Mouse (Mus musculus): ENCODE measurements around the gene Ackr3.

Gene Ackr3

DNA sequence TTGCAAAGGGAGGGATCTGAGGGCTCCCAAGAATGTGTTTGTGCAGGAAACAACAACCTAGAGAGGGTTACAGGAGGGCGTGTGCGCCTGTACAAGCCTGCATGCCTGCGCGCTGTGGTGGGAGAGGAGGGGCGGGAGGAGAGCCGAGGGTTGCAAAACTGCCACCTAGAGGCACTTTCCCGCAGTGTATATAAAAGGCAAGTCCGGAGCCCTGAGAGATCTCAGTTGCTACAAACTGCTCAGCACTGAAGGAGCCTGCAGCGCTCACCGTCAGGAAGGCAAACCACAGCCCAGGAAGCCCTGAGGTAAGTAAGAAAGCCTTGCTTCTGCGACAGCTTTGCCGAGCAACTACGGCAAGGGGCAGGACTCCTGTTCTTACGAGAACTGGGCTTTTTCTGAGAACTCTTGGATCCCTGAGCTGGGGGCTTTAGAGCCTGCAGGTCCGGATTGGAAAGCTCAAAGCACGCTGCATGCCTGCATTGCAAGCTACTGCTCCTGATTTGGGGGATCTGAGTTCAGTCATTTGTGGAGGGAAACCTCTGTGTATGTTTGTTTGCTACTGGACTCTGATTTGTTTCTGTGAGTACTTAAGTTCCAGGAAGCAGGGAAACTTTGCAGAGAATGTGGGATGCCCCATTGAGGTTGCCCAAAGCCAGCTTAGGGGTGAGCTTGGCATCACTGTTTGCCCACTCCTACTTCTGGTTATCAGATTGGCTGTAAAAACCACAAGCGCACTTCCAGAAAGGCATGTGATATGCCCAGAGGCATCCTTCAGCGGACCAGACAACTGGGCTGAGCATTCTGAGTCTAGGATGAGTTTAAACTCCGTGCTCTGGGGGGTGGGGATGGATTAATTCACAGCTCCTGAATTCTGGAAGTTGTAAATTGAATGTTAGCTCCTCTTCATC is at the start of gene Ackr3:
Gene Ackr3, plus strand, starts transcription at position 198 of the 908 bp plus-strand sequence.
- peak; percentile 51 for DNase-seq (ENCODE audit: low spot score)

DNA sequence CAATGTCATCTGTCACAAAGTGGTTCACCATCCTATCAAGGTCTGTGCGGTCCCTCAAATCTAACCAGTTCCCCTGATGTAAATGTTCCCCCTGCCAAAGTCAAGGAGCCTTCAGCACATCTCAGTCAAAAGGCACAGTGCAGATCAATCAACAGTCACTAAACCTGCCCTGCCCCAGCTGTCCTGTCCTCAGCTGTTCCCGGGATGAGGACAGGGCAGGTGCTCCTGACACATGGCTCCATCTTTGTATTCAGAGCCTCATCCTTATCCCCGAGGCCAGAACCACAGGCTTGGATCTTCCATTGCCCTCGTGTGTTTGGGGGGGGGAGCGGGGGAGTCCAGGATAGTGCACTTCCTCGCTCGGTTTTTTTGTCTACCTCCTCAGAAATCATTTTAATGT is 47.2 kb upstream of the Ackr3 start:
- DNase-seq (ENCODE audit: low spot score), result no peak

DNA sequence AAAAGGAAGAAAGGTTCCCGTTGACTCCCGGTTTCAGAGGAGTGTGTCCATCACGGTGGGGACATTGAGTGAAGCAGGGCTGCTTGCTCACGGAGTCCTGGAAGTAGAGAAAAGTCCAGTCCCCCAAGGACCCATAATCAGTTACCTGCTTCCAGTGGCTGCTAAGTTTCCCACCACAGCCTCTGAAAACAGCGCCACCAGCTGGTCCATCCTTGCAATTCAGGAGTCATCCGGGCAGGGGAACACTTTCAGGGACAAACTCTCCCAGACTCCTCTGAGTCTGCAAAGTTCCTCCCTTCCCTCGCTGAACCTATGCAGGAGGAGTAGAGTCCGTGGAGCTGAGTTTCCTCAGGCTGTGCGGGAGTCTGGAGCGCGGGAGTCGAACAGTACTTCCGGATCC is 43.9 kb upstream of the Ackr3 start:
- DNase-seq (ENCODE audit: low spot score), result no peak

DNA sequence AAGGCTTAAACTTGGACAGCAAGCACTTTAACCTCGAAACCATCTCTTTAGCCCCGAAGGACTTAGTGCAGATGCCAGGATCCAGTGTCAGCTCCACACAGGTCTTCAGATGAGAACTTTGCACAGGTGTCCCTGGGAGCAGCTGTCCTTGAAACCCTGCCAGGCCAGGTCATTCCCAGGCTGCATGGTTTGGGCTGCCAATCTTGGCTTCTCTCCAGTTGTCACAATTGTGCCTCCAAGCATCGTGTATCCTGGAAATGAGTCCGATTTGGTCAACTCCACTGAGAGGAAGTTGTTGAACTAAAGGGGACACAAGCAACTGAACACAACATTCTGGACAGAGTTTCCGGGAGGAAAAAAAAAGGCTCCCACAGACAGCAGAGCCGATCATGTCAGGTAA is 42.2 kb upstream of the Ackr3 start:
- no peak for DNase-seq (ENCODE audit: low spot score)

DNA sequence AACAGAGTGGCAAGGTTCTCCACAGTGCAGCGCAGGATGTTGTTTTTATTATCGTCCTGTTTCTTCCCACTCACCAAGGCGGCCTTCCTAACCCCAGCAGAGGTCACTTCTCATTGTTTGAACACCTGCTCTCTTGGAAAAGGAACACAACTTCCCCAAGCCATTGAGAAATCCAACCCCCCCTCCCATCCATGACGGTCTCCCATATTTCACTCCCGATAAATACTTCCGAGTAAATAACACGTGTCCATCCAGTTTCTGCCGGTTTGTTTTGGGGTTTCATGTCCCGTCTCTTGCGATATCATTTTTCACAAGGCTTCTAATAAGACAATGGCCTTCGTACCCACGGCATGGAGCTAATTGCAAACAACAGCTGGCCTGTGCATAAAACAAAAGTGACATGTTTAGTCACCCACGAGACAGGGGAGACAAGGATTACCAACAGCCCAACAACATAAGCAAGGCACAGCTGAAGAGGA is 41.4 kb upstream of the Ackr3 start:
- DNase-seq (ENCODE audit: low spot score), result no peak

DNA sequence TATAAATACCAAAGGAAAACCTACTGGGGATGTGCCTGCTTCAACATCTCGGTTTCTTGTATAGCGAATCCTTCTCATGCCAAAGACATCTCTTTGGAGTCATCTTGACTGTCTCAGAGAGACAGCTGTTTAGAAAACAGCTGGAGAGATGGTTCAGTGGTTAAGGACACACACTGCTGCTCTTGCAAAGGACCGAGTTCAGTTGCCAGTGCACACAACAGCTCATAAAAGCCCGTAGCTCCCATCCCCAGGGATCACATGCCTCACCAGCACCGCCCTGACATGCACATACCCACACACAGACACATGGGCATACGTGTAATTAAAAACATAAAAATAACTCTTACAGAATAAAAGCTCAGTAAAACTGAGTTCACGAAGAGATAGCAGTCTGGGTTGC is 40.6 kb upstream of the Ackr3 start:
- DNase-seq (ENCODE audit: low spot score), result no peak

DNA sequence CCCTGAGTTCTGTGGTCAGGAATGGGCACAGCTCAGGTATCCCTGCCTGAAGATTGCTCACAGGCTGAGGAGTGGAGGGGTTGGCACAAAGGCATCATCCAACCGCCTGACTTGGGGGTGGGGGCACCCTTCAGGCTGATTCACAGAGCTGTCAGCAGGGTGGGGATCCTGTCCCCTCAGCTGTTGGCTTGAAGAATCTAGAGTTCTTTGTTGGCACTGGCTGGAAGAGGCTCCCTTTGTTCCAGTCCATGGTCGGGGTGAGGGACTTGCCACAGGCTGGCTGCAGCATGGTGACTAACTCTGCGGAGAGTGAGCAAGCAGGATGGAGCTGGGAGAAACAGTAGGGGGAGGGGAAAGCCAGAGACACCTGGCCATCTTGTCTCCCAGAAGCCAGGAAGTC is 39.5 kb upstream of the Ackr3 start:
- DNase-seq (ENCODE audit: low spot score), result no peak

DNA sequence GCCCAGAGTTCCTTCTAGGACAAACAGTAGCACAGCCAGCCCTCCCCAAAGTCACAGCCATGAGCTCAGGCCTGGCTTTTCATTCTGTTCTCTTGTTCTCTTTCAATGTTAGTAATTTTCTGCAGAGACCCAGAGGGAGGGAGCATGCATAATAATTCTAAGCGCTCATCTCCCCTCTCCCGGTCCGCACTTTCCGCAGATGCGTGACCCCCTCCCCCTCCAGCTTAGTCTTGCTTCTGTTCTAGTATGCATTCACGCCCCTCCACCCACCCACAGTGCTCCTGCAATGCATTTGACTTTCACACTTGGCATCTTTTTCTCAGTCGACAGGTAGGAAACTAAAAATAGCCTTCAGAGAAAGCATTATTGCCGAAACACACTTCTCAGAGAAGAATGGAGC is 29.4 kb upstream of the Ackr3 start:
- DNase-seq (ENCODE audit: low spot score), result no peak

DNA sequence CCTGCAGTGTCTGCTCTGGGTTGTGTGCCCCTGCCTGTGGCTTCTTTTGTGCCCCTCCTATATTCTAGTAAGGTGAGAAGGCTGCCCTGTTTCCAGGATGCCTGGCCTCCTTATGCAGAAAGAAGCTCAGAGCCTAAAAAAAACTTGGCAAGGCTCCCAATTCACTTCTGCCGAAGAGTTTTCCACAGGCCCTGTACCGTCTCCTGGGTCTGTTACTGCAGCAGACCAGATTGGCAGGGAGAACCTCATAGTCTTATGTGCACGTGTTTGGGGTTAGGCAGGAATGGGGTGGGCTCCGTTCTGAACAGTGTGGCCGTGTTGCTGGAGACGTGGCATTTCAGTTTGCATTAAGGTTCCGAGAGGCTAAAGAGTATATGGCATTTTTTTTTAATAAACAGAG is 27.6 kb upstream of the Ackr3 start:
- no peak for DNase-seq (ENCODE audit: low spot score)

DNA sequence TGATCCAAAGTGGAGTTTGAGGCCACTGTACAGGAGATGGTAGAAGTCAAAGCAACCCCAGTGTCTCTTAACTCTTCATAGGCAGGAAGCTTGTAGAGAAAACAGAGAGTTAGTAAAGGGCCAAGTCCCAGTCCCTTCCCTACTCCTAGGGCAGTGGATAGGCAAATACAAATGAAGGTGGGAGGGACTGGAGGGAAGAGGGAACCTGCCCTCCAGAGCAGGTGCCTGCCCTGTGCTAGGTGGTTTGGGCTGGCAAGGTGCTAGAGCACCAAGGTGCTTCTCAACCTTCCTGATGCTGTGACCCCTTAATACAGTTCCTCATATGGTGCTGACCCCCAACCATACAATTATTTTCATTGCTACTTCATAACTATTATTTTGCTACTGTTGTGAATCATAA is 26.2 kb upstream of the Ackr3 start:
- DNase-seq (ENCODE audit: low spot score), result no peak

DNA sequence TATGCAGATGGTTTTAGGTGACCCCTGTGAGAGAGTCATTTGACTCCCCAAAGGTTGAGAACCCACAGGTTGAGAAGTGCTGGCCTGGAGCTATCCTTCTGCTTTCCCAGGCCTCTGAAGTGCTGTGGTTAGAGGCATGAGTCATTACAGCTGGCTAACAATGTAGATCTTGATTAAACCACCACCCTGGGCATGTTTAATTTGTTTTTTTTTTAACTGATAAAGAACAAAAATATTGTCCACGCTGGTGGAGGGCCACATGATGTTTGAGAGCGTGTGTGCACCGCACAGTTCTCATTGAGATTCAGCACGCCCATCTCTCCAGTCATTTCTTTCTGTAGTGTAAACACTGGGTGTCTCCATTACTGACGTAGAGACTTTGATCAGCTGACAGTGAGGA is 25.8 kb upstream of the Ackr3 start:
- no peak for DNase-seq (ENCODE audit: low spot score)

DNA sequence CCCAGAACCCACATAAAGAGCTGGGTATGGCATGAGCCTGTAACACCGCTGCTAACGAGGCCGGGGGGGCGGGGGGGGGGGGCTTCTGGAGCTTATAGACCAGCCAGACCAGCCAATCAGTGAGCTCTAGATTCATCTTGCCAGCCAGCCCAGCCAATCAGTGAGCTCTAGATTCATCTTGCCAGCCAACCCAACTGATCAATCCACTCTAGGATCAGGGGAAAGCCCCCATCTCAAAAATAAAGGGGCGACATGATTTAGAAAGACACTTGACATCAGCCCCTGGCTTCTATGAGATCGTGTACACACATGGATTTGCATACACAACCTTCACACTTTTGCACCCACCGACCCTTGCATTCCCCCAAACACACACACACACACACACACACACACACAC is 23.3 kb upstream of the Ackr3 start:
- DNase-seq (ENCODE audit: low spot score), result no peak

DNA sequence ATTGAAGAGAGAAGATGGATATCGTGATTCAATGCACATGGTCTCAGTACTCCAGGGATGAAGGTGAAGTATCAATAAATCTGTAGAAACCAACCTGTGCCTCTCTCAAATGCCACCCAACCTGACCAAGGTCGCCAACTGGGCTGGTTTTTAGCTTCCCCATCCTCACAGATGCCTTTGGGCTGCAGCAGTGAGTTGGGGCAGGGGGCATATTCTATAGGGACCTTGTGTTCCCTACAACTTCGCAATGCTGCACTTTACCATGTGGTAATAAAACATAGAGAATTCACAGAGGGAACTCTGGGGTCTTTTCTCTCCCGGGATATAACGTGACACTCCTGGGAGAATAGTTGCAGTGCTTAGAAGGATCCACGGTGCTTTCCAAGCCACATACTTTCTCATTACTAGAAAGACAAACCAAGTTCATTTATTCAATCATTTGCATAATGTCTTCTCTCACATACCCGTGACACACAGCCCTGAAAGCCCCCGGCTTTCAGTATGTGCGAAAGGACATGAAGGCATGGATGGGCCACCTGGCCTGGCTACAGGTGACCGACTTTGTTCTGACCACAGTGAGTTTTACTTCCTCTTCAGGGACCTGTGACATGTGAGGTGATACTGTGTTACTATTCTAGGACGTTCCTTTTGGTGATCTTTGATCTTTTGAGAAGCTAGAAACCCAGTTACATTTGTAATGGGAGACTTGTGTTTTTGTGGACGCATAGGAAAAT is 22.6 kb upstream of the Ackr3 start:
- no peak for DNase-seq (ENCODE audit: low spot score)

DNA sequence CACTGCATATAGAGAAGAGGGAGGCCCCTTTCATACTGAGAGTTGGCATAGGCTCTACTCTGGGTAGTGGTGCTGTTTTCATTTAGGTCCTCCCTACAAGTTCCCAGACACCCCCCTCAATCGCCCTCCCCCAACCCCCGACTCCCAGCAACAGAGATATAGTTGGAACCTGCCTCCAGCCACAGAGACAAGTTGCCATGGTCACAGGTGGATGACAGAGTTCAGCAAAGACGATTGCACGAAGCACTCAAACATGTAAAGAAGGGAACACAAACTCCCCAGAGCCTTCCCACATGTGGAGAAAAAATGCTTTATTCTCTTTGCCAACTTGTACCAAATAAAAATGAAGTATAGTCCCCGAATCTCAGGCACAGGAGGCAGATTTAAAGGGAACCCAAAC is 21.3 kb upstream of the Ackr3 start:
- DNase-seq (ENCODE audit: low spot score), result no peak

DNA sequence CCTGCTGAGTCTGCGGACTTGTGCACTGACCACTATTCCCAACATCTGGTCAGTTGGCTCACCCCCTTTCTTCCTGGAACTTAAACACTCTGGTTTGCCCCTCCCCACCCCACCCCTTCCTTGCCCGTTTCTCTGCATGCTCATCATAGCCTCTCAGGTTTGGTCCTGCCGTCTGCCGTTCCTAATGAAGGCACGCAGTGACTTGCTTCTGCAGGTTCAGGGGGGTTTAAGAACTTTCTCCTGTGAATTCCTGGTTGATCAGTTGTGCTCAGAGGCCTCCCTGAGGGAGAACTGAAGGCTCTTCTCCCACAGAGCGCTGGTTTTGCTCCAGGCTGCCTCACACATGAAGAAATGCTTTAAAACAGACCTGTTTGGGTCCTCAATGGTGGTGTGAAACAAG is 20.2 kb upstream of the Ackr3 start:
- DNase-seq (ENCODE audit: low spot score), result no peak

DNA sequence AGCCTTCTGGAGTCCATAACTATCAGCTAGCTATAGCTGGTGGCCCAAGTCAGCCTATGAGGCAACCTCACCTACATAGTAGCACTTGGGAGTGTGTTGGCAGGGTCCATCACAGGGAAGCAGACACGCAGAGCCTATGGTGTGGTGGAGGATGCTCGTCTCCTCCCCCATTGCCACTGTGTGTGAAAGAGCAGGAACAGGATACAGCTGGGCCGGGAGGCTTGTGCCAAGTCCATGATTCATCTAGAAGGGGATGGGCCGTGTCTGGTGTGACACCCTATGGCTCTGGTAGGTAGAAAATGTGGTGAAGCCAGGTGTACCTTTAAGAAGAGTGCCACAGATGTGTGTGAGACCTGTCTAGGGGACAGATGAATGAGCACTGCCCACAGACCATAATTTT is 17.6 kb upstream of the Ackr3 start:
- DNase-seq (ENCODE audit: low spot score), result no peak

DNA sequence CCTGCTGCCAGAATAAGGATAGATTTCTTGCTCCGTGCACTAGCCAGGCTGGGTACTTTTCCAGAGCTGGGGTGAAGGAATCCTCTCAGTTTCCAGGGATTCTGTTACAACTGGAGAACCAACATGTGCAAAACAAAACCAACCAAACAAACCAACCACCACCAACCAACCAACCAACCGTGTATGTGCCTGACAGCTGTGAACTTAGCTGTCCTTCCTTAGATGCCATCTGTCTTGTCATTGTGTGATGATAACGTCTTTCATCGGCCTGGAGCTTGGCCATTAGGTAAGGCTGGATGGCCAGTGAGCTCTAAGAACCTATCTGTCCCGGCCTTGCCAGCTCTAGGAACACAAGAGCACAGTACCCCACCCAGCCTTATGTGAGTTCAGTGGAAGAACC is 16.9 kb upstream of the Ackr3 start:
- DNase-seq (ENCODE audit: low spot score), result no peak

DNA sequence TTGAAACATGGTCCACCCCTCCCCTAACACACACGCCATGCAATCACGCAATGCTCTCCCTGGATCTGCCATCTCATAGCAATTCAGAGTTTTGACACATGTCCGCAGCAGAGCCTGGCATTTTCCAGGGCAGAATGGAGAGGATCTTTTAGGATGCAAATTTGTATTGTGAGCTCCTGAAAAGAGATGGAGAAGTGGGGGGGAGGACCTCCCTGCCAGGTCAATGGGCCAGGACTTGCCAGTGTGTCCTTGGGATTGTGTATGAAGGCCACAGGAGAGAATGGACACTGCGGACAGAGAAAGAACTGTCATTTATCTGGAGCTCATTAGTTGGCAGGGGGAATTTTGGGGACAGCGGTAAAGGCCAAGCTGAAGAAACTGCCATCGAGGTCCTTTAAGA is 14.7 kb upstream of the Ackr3 start:
- DNase-seq (ENCODE audit: low spot score), result no peak

DNA sequence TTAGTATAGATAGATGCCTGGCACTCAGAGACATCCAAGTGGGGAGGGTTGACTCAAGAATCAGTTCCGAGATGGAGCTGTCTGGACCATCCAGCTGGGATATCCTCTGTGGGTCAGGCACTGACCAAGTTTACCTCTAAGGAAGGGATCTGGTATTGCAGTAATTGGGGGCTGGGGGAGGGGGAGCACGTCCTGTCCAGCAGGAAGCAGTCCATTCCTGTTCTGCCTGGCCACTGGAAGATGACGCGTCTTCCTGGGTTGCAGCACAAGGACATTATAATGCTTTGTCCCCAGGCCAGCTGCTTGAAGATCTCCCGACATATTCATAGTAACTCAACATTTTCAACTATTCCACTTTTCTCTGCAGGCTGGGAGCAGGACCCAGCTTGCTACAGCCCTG is 2.5 kb upstream of the Ackr3 start:
- no peak for DNase-seq (ENCODE audit: low spot score)

DNA sequence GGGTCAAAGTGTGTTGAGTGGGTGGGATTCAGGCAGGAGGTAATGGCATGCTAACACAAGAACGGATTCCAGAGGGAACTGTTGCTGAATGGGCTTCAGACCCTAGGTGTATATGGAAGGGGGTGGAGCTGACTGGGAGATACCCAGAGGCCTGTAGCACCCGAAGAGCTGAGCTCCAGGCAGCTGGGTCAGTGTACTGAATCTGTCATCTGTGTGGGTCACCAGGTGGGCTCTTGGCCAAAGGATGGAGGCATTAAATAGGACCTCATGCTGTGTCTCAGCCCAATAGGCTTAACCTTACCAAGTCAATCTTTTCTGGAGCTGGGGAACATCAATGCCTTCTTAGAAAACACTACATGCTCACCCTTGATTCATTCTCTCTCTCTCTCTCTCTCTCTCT is 2.1 kb upstream of the Ackr3 start:
- no peak for DNase-seq (ENCODE audit: low spot score)

DNA sequence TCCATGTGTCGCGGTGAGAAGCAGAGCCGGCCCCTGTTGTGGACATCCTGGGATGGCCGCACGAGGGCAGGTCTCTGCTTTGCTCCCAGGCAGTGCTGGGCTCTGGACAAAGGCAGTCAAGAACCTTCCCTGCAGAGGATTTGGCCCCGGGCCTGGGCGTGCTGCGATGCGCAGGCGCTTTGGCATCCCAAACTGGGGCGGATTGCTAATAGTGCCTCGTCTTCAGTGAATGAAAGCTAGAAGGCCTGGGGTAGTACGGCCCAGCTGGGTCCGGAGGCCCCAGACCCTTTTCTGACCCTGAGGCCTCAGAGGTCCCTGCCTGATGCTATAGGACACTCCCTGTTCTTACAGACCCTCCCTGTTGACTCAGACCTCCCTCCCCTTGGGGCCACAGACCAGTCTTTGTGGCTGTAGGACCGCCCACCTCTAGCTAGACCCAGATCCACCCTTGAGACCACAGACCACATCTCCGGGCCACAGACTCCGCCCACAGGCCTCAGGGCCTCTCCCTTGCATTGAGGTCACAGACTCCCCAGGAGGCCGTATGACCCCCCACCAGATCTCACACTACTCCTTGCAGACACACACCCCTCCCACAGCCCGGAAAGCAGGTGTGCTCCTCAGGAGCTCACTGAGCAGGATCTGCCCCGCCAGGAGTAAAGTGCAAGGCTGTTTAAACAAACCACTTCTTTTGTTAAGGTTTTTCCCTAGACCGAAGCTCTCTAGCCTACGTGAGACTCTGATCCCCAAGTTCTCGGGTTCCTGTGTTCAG is 1.4 kb upstream of the Ackr3 start:
- DNase-seq (ENCODE audit: low spot score), result no peak

DNA sequence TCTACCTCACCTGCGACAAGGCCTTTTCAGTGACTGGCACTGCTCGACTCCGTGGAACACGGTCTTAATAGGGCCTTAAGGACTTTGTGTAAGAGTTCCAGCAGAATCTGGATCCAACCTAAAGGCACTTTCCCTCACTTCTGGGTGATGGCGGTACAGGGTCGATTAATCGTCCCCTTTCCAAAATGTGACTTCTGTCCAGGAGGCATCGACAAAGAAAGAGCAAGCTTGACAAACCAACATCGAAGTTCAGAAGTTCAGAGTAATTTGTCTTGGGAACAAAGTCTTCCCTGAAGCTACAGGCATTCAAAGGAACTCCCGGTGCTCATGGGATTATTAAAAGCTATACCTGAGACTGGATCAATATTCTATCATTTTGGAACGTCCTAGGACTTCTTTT is 439 bp upstream of the Ackr3 start:
- DNase-seq (ENCODE audit: low spot score), result no peak

DNA sequence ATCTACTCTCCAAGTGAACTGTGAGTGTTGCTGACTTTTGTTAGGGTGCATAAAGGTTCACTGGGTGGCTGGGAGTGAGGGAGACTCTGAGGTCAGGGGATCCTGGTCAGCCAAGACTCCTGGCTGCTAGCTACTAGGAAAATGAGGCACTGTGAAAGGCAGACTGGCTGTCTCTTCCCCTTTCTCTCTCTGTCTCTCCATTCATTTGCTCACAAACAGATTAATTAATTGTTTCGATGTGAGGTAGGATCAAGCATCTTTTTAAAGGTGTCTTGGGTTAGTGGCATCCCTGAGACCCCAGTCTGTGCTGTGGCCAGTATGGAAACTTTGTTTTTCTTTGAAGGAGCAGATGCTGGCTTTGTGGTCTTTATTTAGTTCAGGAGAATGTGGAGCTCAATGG is 1.0 kb downstream of the Ackr3 start:
- DNase-seq (ENCODE audit: low spot score), result no peak

Measured in left cerebral cortex, adult 11 months (tissue).